Mouse (Mus musculus): ENCODE measurements around the gene Psmd4. TPM values are rescaled to one million over a fixed set of nuclear protein-coding genes. Genes with fewer than 3 reads are reported as not detected.
"Not testable (repeated sequence)": the region's sequence is repeated elsewhere in the genome, so short reads cannot be mapped to it uniquely, and the experiment has no call there.

Psmd4 gene
- total RNA-seq, 2 experiments from 2014 or later: 155 to 167 TPM

DNA sequence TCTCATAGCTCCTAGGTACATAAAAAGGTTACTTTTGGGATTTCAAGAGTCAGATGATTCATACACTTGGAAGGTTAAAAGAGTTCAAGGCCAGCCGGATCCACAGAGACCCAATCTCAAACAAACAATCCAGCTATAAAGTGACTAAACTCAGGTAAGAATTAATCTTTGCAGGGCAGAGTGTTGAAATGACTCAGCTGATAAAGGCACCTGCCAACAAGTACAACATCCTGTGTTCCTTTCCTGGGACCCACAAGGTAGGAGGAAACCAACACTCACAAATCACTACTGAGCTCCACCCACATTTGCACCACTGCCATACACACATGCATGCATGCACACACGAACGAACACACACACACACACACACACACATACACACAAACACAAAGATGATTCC is 13.8 kb downstream of the Psmd4 start:
- intact Hi-C loops (cut with DNase I): no loop called here
- DNase-seq (ENCODE audit: extremely low spot score in 1 of 2, low spot score in 2 of 2): no peak

DNA sequence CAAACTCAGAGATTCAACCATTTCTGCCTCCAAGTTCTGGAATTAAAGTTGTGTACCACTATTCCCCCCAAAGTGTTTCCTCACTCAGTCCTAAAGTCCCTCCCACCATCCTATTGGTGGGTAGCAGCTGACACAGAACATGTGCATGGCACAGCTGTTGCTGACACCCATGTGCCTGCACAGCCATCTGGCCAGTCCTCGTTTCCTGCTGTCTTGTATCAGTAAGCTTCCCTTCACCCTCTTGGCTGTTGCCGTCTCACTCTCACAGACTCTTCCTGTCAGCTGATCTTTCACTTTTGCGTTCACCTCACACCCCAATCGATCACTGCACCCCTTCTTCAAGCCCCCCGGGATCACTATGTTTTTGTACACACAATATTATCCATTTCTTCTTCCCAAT is 14.7 kb downstream of the Psmd4 start:
- intact Hi-C loops (cut with DNase I): no loop called here
- peak; percentile 43 to 46 for DNase-seq (ENCODE audit: extremely low spot score in 1 of 2, low spot score in 2 of 2)

DNA sequence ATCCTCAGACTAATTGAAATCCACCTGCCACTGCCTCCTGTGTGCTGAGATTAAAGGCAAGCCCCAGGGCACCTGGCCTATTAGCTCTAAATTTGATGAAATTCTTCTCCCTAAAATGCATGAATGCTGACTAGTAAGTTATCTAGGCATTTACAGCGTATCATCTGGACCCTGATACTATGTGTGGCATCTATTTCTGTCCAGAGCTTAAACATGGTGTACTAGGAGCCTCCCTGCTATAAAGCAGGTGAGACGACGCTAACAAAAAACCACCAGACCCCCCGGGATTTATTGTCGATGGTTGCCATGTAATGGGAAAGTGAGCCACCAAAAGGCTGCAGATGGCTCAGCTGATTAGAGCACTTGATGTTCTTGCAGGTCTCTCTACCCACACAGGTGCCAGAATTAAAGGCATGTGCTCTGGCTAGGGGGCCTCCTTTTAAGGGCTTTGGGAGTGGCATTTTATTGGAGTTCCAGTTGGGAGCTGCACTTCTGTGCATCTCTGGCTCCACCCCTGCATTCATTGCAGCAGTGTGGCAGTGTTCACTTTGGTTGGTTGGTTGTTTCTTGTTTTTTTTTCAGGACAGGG is 15.3 kb downstream of the Psmd4 start:
- no peak for DNase-seq (ENCODE audit: extremely low spot score in 1 of 2, low spot score in 2 of 2)
- intact Hi-C loops (cut with DNase I): no loop called here

- no peak for DNase-seq (ENCODE audit: extremely low spot score in 1 of 2, low spot score in 2 of 2)
- intact Hi-C loops (cut with DNase I): no loop called here
Measured at GRCm38 (mm10) chr3:95025202-95025601, 17.2 kb downstream of the Psmd4 start.

DNA sequence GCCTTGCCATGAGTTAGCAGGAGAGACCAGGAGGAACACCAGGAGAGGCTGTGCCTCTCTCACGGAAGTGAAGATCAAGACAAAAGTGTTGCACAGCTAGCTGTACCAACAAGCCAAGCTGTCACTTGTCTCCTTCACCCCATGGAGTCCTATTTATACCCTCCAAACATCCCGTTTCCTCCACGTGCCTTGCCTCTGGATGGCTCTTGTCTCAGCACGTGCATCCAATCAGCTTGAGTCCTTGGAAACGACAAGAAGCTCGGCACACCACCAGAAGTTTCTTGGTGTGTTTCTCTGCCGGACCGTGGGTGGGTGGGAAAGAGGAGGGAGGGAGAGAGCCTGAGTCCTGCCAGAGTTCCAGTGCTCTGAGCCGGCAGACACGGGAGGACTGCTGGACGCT is 17.9 kb downstream of the Psmd4 start:
- intact Hi-C loops (cut with DNase I): no loop called here
- DNase-seq (ENCODE audit: extremely low spot score in 1 of 2, low spot score in 2 of 2): peak in 1 of 2 experiments; percentile 65

- DNase-seq (ENCODE audit: extremely low spot score in 1 of 2, low spot score in 2 of 2); intact Hi-C loops (cut with DNase I): not testable (repeated sequence)
Measured at GRCm38 (mm10) chr3:95020956-95021355, 21.5 kb downstream of the Psmd4 start.

- intact Hi-C loops (cut with DNase I): no loop called here
- DNase-seq (ENCODE audit: extremely low spot score in 1 of 2, low spot score in 2 of 2): no peak
Measured at GRCm38 (mm10) chr3:95018741-95019140, 23.7 kb downstream of the Psmd4 start.

GRCm38 (mm10) chr3:95016532-95017056 is 25.8 kb downstream of the Psmd4 start:
- intact Hi-C loops (cut with DNase I): no loop called here
- DNase-seq (ENCODE audit: extremely low spot score in 1 of 2, low spot score in 2 of 2): no peak

DNA sequence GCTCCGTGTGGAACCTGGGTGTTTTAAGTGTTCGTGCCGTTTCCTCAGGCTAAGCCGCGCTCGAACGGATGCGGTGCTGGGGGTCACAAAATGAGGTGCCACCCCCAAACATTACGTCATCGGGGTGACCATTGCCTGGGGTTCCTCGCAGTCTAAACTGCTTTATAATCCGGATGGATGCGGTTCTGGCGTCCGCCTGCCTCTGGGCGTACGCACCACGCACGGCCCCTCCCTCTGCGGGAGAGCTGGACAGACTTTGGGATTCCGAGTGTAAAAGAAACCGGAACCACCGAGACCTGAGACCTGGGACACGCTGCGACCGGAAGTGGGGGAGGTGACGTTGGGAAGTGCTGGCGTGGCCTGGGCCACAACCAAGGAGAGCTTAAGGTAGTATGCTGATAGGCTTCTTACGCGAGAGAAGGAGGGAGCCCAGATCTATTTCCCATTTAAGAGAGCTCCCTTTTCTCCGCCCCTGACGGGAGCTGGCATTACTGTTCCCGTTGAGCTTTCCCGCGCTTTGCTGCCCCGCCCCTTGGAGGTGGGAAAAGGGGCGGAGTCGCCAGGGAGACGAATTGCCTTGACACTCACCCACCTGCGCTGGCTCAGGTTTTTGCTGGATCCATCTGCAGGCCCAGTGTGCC is 26.4 kb downstream of the Psmd4 start:
- intact Hi-C loops (cut with DNase I): no loop called here
- peak; percentile 89 to 93 for DNase-seq (ENCODE audit: extremely low spot score in 1 of 2, low spot score in 2 of 2)

GRCm38 (mm10) chr3:95015337-95015872 is 27.0 kb downstream of the Psmd4 start, which contains the start of gene Zfp687:
Gene Zfp687, minus strand, starts transcription at chr3:95015448.
- DNase-seq (ENCODE audit: extremely low spot score in 1 of 2, low spot score in 2 of 2): peak; percentile 98 to 100
- intact Hi-C loops (cut with DNase I): no loop called here

- peak; percentile 38 to 81 for DNase-seq (ENCODE audit: extremely low spot score in 1 of 2, low spot score in 2 of 2)
Measured at GRCm38 (mm10) chr3:95014428-95015151, 27.8 kb downstream of the Psmd4 start.

GRCm38 (mm10) chr3:95013699-95014427 is 28.6 kb downstream of the Psmd4 start:
- no peak for DNase-seq (ENCODE audit: extremely low spot score in 1 of 2, low spot score in 2 of 2)

More at GRCm38 (mm10) chr3:95014428-95015151, 27.8 kb downstream of the Psmd4 start:
- intact Hi-C loops (cut with DNase I): no loop called here

DNA sequence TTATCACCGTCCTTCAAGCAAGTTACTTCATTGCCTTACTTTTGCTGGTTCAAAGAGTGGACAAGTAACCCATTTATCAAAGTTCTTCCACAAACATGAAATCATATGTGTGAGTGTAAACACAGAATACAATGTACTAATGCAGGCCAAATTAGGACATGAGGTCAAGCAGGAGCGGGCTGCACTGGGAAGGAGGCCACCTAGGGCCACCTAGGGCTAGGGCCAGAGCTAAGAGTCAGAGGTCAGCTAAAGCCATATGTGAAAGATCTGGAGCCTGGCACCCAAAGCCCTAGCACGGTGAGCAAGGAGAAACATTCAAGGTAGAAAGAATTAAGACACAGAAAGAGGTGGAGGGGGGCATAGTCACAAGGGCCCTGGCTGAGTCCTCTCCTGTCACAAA is 29.4 kb downstream of the Psmd4 start:
- intact Hi-C loops (cut with DNase I): no loop called here
- DNase-seq (ENCODE audit: extremely low spot score in 1 of 2, low spot score in 2 of 2): no peak

More at GRCm38 (mm10) chr3:95013699-95014427, 28.6 kb downstream of the Psmd4 start:
- intact Hi-C loops (cut with DNase I): no loop called here

DNA sequence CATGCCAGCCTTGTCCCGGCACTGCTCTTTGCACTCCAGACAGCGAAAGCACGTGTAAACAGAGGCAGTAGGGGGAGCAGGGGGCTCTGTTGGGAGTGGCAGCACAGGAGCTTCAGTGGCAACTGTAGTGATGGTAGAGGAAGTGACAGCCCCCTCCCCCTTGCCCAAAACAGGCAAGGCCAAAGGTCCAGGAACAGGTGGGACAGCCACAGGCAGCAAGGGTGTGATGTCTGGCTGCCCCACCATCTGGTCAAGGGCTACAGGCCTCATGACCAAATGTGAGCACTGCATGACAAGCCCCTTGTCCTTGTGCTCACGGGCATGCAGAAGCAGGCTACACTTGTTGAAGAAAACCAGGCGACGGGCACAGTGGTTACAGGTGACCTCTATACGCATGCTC is 32.0 kb downstream of the Psmd4 start:
- intact Hi-C loops (cut with DNase I): no loop called here
- no peak for DNase-seq (ENCODE audit: extremely low spot score in 1 of 2, low spot score in 2 of 2)

GRCm38 (mm10) chr3:95007706-95008105 is 34.7 kb downstream of the Psmd4 start:
- intact Hi-C loops (cut with DNase I): no loop called here
- no peak for DNase-seq (ENCODE audit: extremely low spot score in 1 of 2, low spot score in 2 of 2)

GRCm38 (mm10) chr3:95005651-95006050 is 36.8 kb downstream of the Psmd4 start:
- intact Hi-C loops (cut with DNase I): no loop called here

DNA sequence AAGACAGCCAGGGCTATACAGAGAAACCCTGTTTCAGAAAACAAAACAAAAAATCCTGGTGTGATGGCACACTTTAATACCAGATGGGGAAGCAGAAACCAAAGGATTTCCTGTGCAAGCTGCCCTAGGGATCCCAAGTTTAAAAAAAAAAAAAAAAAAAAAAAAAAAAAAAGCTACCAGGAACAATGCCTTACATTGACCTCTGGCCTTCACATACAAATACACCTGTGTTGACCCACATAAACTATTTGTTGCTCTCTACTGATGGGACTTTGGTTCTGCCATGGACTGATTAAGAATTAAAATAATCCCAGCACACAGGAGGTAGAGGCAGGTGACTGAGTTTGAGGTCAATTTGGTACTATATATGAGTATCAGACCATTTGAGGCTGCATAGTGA is 39.1 kb downstream of the Psmd4 start:
- intact Hi-C loops (cut with DNase I): no loop called here

More at GRCm38 (mm10) chr3:95005651-95006050, 36.8 kb downstream of the Psmd4 start:
- no peak for DNase-seq (ENCODE audit: extremely low spot score in 1 of 2, low spot score in 2 of 2)

DNA sequence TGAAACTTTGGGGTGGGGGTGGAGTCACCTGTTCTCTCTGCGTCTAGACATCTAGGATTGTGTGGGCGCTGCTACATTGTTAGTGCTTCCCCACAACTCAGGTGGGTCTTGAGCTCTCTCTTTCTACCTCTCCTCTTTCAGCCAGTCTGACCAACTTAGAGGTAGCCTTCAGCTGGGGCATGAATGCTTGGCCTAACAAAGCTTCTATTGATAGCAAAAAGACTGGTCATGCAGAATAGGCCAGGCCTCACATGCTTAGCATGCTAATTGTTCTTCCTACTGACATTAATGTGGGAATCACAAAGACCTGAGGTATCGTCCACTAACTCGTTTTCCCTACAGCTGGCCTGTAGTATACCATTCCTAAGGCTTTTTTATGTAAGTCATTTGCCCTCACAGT is 39.8 kb downstream of the Psmd4 start:
- intact Hi-C loops (cut with DNase I): no loop called here
- DNase-seq (ENCODE audit: extremely low spot score in 1 of 2, low spot score in 2 of 2): no peak

More for the DNA sequence above, 39.1 kb downstream of the Psmd4 start:
- DNase-seq (ENCODE audit: extremely low spot score in 1 of 2, low spot score in 2 of 2): no peak

GRCm38 (mm10) chr3:94996946-94997345 is 45.5 kb downstream of the Psmd4 start:
- intact Hi-C loops (cut with DNase I): loop anchor here (5.0 kb wide), 2 partner anchors 45 to 120 kb away; partner anchors contain the start of gene Rfx5
- DNase-seq (ENCODE audit: extremely low spot score in 1 of 2, low spot score in 2 of 2): peak; percentile 56 to 82
